Mouse (Mus musculus): ENCODE data around the gene Cldn11. TPM values are rescaled to one million over a fixed set of nuclear protein-coding genes. Genes with fewer than 3 reads are reported as not detected.

Gene Cldn11
- total RNA-seq, 2 experiments from 2014 or later = 0.83 to 1.9 TPM

- DNase-seq = no peak
- intact Hi-C loops (cut with DNase I) = no loop called here
These were observed 6.4 kb downstream of the Cldn11 start for GRCm38 (mm10) chr3:31156126-31156525.

GRCm38 (mm10) chr3:31157776-31158175, 8.1 kb downstream of the Cldn11 start:
- no peak for DNase-seq
- intact Hi-C loops (cut with DNase I) = no loop called here

- no peak for DNase-seq
- intact Hi-C loops (cut with DNase I) = no loop called here
These were observed 10.3 kb downstream of the Cldn11 start for GRCm38 (mm10) chr3:31160046-31160445.

- DNase-seq = no peak
- intact Hi-C loops (cut with DNase I) = no loop called here
These were observed 11.6 kb downstream of the Cldn11 start for GRCm38 (mm10) chr3:31161336-31161735.

GRCm38 (mm10) chr3:31162860-31163259, 13.1 kb downstream of the Cldn11 start:
- intact Hi-C loops (cut with DNase I) = no loop called here
- no peak for DNase-seq

GRCm38 (mm10) chr3:31165803-31166202, 16.1 kb downstream of the Cldn11 start:
- DNase-seq = no peak
- intact Hi-C loops (cut with DNase I) = no loop called here

- intact Hi-C loops (cut with DNase I) = no loop called here
- DNase-seq = peak in 1 of 2 experiments; percentile 9
These were observed 16.7 kb downstream of the Cldn11 start for GRCm38 (mm10) chr3:31166365-31166871.

- no peak for DNase-seq
- intact Hi-C loops (cut with DNase I) = no loop called here
These were observed 40.6 kb downstream of the Cldn11 start for GRCm38 (mm10) chr3:31190342-31190741.

GRCm38 (mm10) chr3:31191402-31191801, 41.7 kb downstream of the Cldn11 start:
- intact Hi-C loops (cut with DNase I) = no loop called here

GRCm38 (mm10) chr3:31199162-31199877, 49.6 kb downstream of the Cldn11 start:
- intact Hi-C loops (cut with DNase I) = no loop called here
- DNase-seq = no peak

More at GRCm38 (mm10) chr3:31191402-31191801, 41.7 kb downstream of the Cldn11 start:
- no peak for DNase-seq

GRCm38 (mm10) chr3:31203947-31204346, 54.2 kb downstream of the Cldn11 start:
- intact Hi-C loops (cut with DNase I) = no loop called here
- no peak for DNase-seq

GRCm38 (mm10) chr3:31205167-31205566, 55.4 kb downstream of the Cldn11 start:
- intact Hi-C loops (cut with DNase I) = no loop called here
- no peak for DNase-seq

GRCm38 (mm10) chr3:31208046-31208445, 58.3 kb downstream of the Cldn11 start:
- intact Hi-C loops (cut with DNase I) = no loop called here

GRCm38 (mm10) chr3:31208458-31208994, 58.8 kb downstream of the Cldn11 start:
- intact Hi-C loops (cut with DNase I) = no loop called here
- DNase-seq = no peak

More at GRCm38 (mm10) chr3:31208046-31208445, 58.3 kb downstream of the Cldn11 start:
- DNase-seq = no peak

- intact Hi-C loops (cut with DNase I) = no loop called here
- no peak for DNase-seq
These were observed 59.3 kb downstream of the Cldn11 start for GRCm38 (mm10) chr3:31209001-31209400.

- intact Hi-C loops (cut with DNase I) = no loop called here
- DNase-seq = no peak
These were observed 62.7 kb downstream of the Cldn11 start for GRCm38 (mm10) chr3:31212205-31213038.

GRCm38 (mm10) chr3:31213802-31214201, 64.1 kb downstream of the Cldn11 start:
- DNase-seq = no peak
- intact Hi-C loops (cut with DNase I) = no loop called here

All from heart, postnatal 14 days (tissue).